Mouse (Mus musculus): ENCODE data around the gene Dnajc19.

Dnajc19 gene

DNA sequence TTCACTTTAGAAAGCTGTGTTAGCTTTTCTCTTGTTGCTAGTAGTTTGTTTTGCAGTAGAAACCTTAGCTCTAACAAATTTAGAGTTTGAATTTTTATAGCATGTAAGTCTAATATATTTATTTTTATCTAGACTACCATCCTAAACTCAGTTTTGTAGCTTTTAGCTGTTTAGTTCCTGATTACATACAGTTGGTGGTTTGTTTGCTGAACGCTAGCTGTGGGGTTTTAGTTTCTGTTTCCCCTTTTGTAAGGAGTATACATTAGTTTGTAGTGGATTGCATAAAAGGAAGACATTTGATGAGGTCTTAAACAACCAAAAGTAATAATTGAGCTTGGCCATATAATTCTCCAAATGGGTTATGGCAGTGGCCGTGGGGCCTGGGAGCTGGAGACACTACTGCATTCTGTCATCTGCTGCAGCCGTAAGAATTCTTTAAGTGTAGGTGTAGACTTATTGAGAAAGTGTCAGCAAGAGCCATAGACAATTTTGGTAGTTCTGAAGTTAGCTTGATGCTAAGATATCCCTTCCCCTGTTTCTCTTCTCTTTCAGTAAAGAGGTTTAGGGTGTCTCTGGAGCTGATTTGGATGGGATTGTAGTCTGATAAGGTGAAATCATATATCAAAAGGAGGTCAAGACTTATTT is 47.3 kb downstream of the Dnajc19 start:
- in situ Hi-C loops (cut with MboI; ENCODE audit: unreplicated experiment in 2 of 2): loop anchor here (5.0 to 25.0 kb wide), 3 partner anchors 43 to 1878 kb away; partner anchors contain the start of genes Mrpl47 (in 1 of the 2) and Ndufb5 (in 1 of the 2)

GRCm38 (mm10) chr3:34030601-34031000 is 50.5 kb downstream of the Dnajc19 start:
- in situ Hi-C loops (cut with MboI; ENCODE audit: unreplicated experiment in 2 of 2): loop anchor here (5.0 to 25.0 kb wide), 3 partner anchors 47 to 1882 kb away; partner anchors contain the start of genes Mrpl47 (in 1 of the 2) and Ndufb5 (in 1 of the 2)

- in situ Hi-C loops (cut with MboI; ENCODE audit: unreplicated experiment in 2 of 2): loop anchor here (5.0 to 25.0 kb wide), 3 partner anchors 48 to 1883 kb away; partner anchors contain the start of genes Mrpl47 (in 1 of the 2) and Ndufb5 (in 1 of the 2)
These were observed 52.2 kb downstream of the Dnajc19 start for GRCm38 (mm10) chr3:34028935-34029334.

GRCm38 (mm10) chr3:34021259-34021828 is 59.8 kb downstream of the Dnajc19 start:
- in situ Hi-C loops (cut with MboI; ENCODE audit: unreplicated experiment in 2 of 2): no loop called here

- in situ Hi-C loops (cut with MboI; ENCODE audit: unreplicated experiment in 2 of 2): no loop called here
These were observed 60.5 kb downstream of the Dnajc19 start for GRCm38 (mm10) chr3:34020382-34021258.

GRCm38 (mm10) chr3:34019540-34020381 is 61.4 kb downstream of the Dnajc19 start, which contains the start of gene Fxr1:
TSS of gene Fxr1 (plus strand) at chr3:34019943.
- in situ Hi-C loops (cut with MboI; ENCODE audit: unreplicated experiment in 2 of 2): loop anchor here (10.0 kb wide), 2 partner anchors 205 to 215 kb away; no protein-coding TSS in a partner anchor

DNA sequence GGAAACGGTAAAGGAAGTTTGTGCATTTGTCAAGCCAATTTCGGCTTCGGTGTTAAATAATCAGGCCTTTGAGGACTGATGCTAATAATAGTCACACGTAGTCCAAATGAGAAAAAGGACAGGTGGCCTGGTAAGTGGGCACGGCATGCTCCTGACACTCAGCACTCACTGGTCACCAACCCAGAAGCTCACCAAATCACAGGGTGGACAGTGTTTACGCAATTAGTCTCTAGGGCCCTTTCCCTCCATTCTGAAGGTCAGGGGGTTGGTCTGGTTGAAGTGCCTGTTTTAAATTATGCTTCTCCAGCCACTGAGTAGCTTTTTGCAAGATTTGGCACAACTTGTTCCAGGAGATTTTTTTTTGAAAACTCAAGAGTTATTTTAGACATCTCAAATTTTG is 72.9 kb downstream of the Dnajc19 start:
- in situ Hi-C loops (cut with MboI; ENCODE audit: unreplicated experiment in 2 of 2): no loop called here

- in situ Hi-C loops (cut with MboI; ENCODE audit: unreplicated experiment in 2 of 2): no loop called here
These were observed 73.5 kb downstream of the Dnajc19 start for GRCm38 (mm10) chr3:34007611-34008010.

- in situ Hi-C loops (cut with MboI; ENCODE audit: unreplicated experiment in 2 of 2): no loop called here
These were observed 74.3 kb downstream of the Dnajc19 start for GRCm38 (mm10) chr3:34006824-34007223.

DNA sequence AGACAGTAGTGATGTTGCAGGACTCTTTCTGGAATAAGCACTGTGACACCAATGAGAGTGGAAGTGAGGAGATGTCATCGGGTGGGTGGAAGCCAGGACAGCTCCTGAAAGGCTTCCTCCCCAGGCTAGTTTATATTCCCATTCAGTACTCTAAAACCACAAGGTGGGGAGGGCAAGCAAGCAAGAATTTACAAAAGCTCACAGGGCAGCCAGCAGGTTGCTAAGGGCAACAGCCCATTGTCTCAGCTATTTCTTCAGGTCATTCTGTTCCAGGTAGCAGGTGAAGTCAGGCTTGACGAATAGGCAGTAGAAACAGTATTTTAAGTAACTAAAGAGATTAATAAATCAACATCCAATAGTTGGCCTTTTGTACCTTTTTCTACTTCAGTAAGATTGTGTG is 74.8 kb downstream of the Dnajc19 start:
- in situ Hi-C loops (cut with MboI; ENCODE audit: unreplicated experiment in 2 of 2): no loop called here

Measured in v-Abl transformed pro-B cells (cell line).